Mouse (Mus musculus): Measurements from ENCODE around the gene Aspg. TPM values are rescaled to one million over a fixed set of nuclear protein-coding genes. Genes with fewer than 3 reads are reported as not detected.

Gene Aspg
- total RNA-seq, 1 experiment = 12.8 TPM

DNA sequence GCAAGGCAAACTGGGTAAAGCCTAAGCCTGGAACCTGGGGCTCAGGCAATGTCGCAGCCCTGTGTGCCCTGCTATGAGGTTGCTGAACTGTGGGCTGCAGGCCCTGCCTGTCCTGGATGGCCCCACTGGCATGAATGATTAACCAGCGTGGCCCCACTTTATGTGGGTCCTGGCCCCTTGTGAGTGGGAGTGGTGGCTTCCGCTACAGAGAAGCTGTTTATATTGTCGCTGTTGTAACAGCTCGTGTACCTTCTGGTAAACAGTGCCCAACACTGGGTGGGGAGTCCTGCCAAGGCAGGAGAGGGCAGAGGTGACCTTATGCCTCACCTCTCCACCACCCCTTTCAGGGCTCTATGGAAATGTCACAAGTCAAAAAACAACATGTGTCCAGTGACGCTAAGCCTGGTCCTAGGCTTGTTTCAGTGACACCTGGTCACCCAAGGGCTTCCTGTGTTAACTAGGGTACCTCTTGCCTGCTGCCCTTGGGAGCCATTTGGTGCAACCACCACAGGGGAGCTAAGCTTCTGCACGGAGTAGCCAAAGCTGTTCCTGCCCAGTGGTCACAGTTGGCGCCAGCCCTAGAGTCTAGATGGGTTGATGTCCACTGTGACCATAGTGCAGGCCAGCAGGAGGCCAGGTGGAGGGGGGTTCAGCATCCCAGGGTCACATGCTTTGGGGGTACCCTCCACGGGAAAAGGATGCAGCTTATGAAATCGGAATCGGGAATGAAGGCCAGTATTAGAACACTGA is 2.4 kb downstream of the Aspg start:
- TF ChIP-seq MAFK (IDR thresholded peaks at IDR 0.05; ENCODE audit: insufficient read depth, low read depth, low read length) = no peak
- TF ChIP-seq ZC3H11A (IDR thresholded peaks at IDR 0.05; ENCODE audit: borderline replicate concordance, low read depth, low read length) = no peak
- TF ChIP-seq ZNF384 (IDR thresholded peaks at IDR 0.05; ENCODE audit: low read depth, low read length) = no peak
- no peak for TF ChIP-seq CHD2 (IDR thresholded peaks at IDR 0.05; ENCODE audit: low read depth, low read length)
- no peak for TF ChIP-seq HCFC1 (IDR thresholded peaks at IDR 0.05; ENCODE audit: borderline replicate concordance, insufficient read depth, low read length)
- Histone ChIP-seq H3K36me3 (ENCODE audit: control insufficient read depth, insufficient read depth, low read length, poor library complexity, severe bottlenecking) (no peaks in the 10 kb centered on the region), H3K9ac (ENCODE audit: insufficient read depth, low read depth, low read length, poor library complexity, severe bottlenecking) (no peak overlapping the region), H3K4me1 (ENCODE audit: control insufficient read depth in 2 of 2, insufficient read depth in 2 of 2, low read length in 2 of 2, poor library complexity in 1 of 2) (peaks cover 1 to 21% of the 10 kb centered on the region in 2 experiments; a peak in 2 of 4 replicates), H3K27ac (ENCODE audit: insufficient read depth, low read depth, low read length, poor library complexity, severe bottlenecking) (no peak overlapping the region), H3K4me3 (ENCODE audit: insufficient read depth in 1 of 2, low read depth in 1 of 2, low read length in 2 of 2, poor library complexity in 1 of 2, severe bottlenecking in 1 of 2) (no peak overlapping the region), H3K9me3 (ENCODE audit: control insufficient read depth, insufficient read depth, low read depth, low read length) (no peaks in the 10 kb centered on the region)
- DNase-seq (ENCODE audit: low read depth, low spot score) = no peak
- in situ Hi-C loops (cut with MboI; ENCODE audit: low sequenced_read_pairs in 2 of 2, unreplicated experiment in 2 of 2) = no loop called here

DNA sequence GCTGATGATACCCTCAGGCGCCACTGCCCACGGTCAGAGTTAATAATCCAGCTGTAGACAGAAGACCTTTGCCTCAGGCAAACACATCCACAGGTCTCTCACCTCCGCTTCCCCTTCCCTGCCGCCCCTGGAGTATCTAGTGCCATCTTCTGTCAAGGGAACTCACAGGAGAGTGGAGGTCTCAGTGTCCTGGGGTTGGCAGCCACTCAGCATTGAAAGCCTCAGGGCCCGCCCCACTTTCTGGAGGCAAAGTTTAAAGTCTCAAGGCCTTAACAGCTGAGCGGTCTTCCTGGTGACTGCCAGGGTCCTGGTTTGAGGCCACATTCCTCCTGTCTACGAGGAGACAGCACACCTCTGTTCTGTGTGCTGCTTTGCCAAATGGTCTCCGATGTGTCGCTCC is 3.2 kb downstream of the Aspg start:
- H3K36me3 ChIP-seq (ENCODE audit: control insufficient read depth, insufficient read depth, low read length, poor library complexity, severe bottlenecking) = no peaks in the 10 kb centered on the region
- DNase-seq (ENCODE audit: low read depth, low spot score) = no peak
- H3K9ac ChIP-seq (ENCODE audit: insufficient read depth, low read depth, low read length, poor library complexity, severe bottlenecking) = no peak overlapping the region
- no peaks in the 10 kb centered on the region for H3K9me3 ChIP-seq (ENCODE audit: control insufficient read depth, insufficient read depth, low read depth, low read length)
- no peak for TF ChIP-seq HCFC1 (IDR thresholded peaks at IDR 0.05; ENCODE audit: borderline replicate concordance, insufficient read depth, low read length)
- no peak for TF ChIP-seq ZNF384 (IDR thresholded peaks at IDR 0.05; ENCODE audit: low read depth, low read length)
- no peak for TF ChIP-seq ZC3H11A (IDR thresholded peaks at IDR 0.05; ENCODE audit: borderline replicate concordance, low read depth, low read length)
- TF ChIP-seq MAFK (IDR thresholded peaks at IDR 0.05; ENCODE audit: insufficient read depth, low read depth, low read length) = no peak
- TF ChIP-seq CHD2 (IDR thresholded peaks at IDR 0.05; ENCODE audit: low read depth, low read length) = no peak
- in situ Hi-C loops (cut with MboI; ENCODE audit: low sequenced_read_pairs in 2 of 2, unreplicated experiment in 2 of 2) = no loop called here
- no peak overlapping the region for H3K27ac ChIP-seq (ENCODE audit: insufficient read depth, low read depth, low read length, poor library complexity, severe bottlenecking)
- peaks cover 1 to 21% of the 10 kb centered on the region in 2 experiments; a peak in 2 of 4 replicates for H3K4me1 ChIP-seq (ENCODE audit: control insufficient read depth in 2 of 2, insufficient read depth in 2 of 2, low read length in 2 of 2, poor library complexity in 1 of 2)
- H3K4me3 ChIP-seq (ENCODE audit: insufficient read depth in 1 of 2, low read depth in 1 of 2, low read length in 2 of 2, poor library complexity in 1 of 2, severe bottlenecking in 1 of 2) = no peak overlapping the region

DNA sequence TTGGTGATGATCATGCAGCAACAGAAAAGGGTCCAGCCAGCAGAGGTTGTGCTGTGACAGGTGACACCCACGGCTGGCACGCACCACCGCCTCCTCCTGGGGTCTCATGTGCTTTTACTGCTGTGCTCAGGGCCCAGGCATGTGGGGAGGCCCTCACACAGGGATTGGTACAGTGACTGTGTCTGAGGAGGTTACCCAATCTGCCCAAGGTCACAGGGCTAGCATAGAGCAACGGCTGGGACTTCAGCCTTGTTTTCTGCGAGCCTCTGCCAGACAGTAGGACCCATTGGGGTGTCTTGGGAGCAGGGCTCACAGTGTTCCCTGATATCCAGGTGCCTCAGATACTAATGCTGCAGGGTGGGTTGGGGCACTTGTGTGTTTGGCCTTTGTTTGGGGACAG is 4.8 kb downstream of the Aspg start:
- Histone ChIP-seq H3K9ac (ENCODE audit: insufficient read depth, low read depth, low read length, poor library complexity, severe bottlenecking) (no peak overlapping the region), H3K9me3 (ENCODE audit: control insufficient read depth, insufficient read depth, low read depth, low read length) (no peaks in the 10 kb centered on the region), H3K4me1 (ENCODE audit: control insufficient read depth in 2 of 2, insufficient read depth in 2 of 2, low read length in 2 of 2, poor library complexity in 1 of 2) (peaks cover 0 to 16% of the 10 kb centered on the region in 2 experiments; a peak in 2 of 4 replicates), H3K27ac (ENCODE audit: insufficient read depth, low read depth, low read length, poor library complexity, severe bottlenecking) (no peak overlapping the region), H3K36me3 (ENCODE audit: control insufficient read depth, insufficient read depth, low read length, poor library complexity, severe bottlenecking) (no peaks in the 10 kb centered on the region), H3K4me3 (ENCODE audit: insufficient read depth in 1 of 2, low read depth in 1 of 2, low read length in 2 of 2, poor library complexity in 1 of 2, severe bottlenecking in 1 of 2) (no peak overlapping the region)
- no peak for DNase-seq (ENCODE audit: low read depth, low spot score)
- no peak for TF ChIP-seq HCFC1 (IDR thresholded peaks at IDR 0.05; ENCODE audit: borderline replicate concordance, insufficient read depth, low read length)
- in situ Hi-C loops (cut with MboI; ENCODE audit: low sequenced_read_pairs in 2 of 2, unreplicated experiment in 2 of 2) = no loop called here

DNA sequence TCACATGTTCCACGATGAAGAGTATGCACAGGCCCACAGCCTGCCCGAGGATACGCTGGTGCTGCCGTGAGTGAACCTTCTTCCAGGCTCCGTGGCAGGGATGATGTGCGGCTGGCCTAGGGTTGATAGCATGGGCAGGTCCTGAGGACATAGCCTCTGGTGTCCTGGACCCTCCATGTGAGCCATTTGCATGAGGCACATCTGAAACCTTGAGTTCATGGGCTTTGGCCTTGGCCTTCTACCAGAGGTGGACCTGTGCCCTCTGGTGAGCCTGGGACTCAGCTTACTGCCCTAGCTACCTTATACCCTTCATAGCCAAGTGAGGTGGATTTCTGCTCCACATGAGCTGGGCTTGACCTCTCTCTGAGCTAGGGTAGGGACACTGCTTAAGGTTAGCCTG is 5.8 kb downstream of the Aspg start:
- Histone ChIP-seq H3K4me3 (ENCODE audit: insufficient read depth in 1 of 2, low read depth in 1 of 2, low read length in 2 of 2, poor library complexity in 1 of 2, severe bottlenecking in 1 of 2) (no peak overlapping the region), H3K27ac (ENCODE audit: insufficient read depth, low read depth, low read length, poor library complexity, severe bottlenecking) (no peak overlapping the region), H3K4me1 (ENCODE audit: control insufficient read depth in 2 of 2, insufficient read depth in 2 of 2, low read length in 2 of 2, poor library complexity in 1 of 2) (peaks cover 0 to 16% of the 10 kb centered on the region in 2 experiments; a peak in 2 of 4 replicates), H3K9me3 (ENCODE audit: control insufficient read depth, insufficient read depth, low read depth, low read length) (no peaks in the 10 kb centered on the region), H3K9ac (ENCODE audit: insufficient read depth, low read depth, low read length, poor library complexity, severe bottlenecking) (no peak overlapping the region), H3K36me3 (ENCODE audit: control insufficient read depth, insufficient read depth, low read length, poor library complexity, severe bottlenecking) (no peaks in the 10 kb centered on the region)
- in situ Hi-C loops (cut with MboI; ENCODE audit: low sequenced_read_pairs in 2 of 2, unreplicated experiment in 2 of 2) = no loop called here
- TF ChIP-seq ZC3H11A (IDR thresholded peaks at IDR 0.05; ENCODE audit: borderline replicate concordance, low read depth, low read length) = no peak
- no peak for TF ChIP-seq ZNF384 (IDR thresholded peaks at IDR 0.05; ENCODE audit: low read depth, low read length)
- TF ChIP-seq CHD2 (IDR thresholded peaks at IDR 0.05; ENCODE audit: low read depth, low read length) = no peak
- no peak for TF ChIP-seq HCFC1 (IDR thresholded peaks at IDR 0.05; ENCODE audit: borderline replicate concordance, insufficient read depth, low read length)
- no peak for TF ChIP-seq MAFK (IDR thresholded peaks at IDR 0.05; ENCODE audit: insufficient read depth, low read depth, low read length)
- DNase-seq (ENCODE audit: low read depth, low spot score) = no peak
